Comparison of ENCODE assay signal across 21 mouse cellular contexts in the genomic region with DNA sequence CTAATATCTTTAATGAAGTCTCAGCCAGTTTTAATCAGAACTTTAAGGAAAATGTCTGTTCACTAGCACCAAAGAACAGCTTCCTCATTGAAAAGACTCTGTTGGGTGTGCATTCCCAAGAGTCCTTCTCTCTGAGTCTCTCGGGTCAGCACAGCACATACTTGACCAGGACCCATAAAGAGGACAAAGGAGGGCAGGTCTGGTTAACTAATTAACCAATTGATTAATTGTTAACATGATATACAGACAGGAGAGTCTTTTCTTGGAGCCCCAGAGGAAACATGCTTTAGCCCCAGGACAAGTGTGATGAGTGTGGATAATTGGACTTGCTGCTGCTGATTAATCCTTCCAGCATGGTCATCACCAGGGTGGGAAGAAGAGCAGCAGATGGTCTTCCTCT.
A peak's percentile ranks its signal among the peaks of the same experiment; 100 is the strongest.
DNase-seq lines count a peak whose midpoint lies in the region; ATAC-seq lines count a peak whose summit lies in the region.
"Had no signal": no experiment of that assay in that cellular context is flagged by ENCODE, and none has a peak within 500 bp of the region (broad histone marks: within the 10 kb centered on the region; RNA-seq: fewer than 3 reads in every experiment).

No protein-coding gene starts in this region.

- H3K9ac ChIP-seq in kidney, embryonic 14.5 days (ENCODE audit: low read depth, low read length), result no peak overlapping the region
- H3K9ac ChIP-seq: forebrain, embryonic 13.5 days; forebrain, postnatal 0 days; heart, embryonic 13.5 days had no signal

- H3K36me3 ChIP-seq in kidney, embryonic 14.5 days (ENCODE audit: control insufficient read depth, insufficient read depth, low read length), result no peaks in the 10 kb centered on the region
- H3K36me3 ChIP-seq: embryonic facial prominence, embryonic 10.5 days; G1E; heart, embryonic 13.5 days had no signal

- 0 out of 2 replicates have a peak overlapping the region, but pooled peaks have one; percentile 25 for H3K27ac ChIP-seq in kidney, embryonic 14.5 days (ENCODE audit: low read depth, low read length)
- H3K27ac ChIP-seq: embryonic facial prominence, embryonic 10.5 days; forebrain, embryonic 13.5 days; heart, embryonic 13.5 days had no signal

- H3K4me3 ChIP-seq in kidney, embryonic 14.5 days (ENCODE audit: low read length), result no peak overlapping the region
- H3K4me3 ChIP-seq: embryonic facial prominence, embryonic 10.5 days; forebrain, embryonic 13.5 days; heart, embryonic 13.5 days had no signal

- no peaks in the 10 kb centered on the region for H3K27me3 ChIP-seq in kidney, embryonic 14.5 days (ENCODE audit: control insufficient read depth, insufficient read depth, low read length)
- H3K27me3 ChIP-seq: forebrain, embryonic 13.5 days; heart, embryonic 13.5 days had no signal

- H3K4me2 ChIP-seq in kidney, embryonic 14.5 days (replicated peaks; ENCODE audit: low read depth, low read length), result no peak overlapping the region
- H3K4me2 ChIP-seq: forebrain, embryonic 13.5 days; heart, embryonic 13.5 days had no signal

- 77% methylated on average over 1 of the region's 1 CpGs for WGBS in kidney, embryonic 14.5 days

- H3K4me1 ChIP-seq in kidney, embryonic 14.5 days (ENCODE audit: control insufficient read depth, insufficient read depth, low read length), result no peaks in the 10 kb centered on the region
- H3K4me1 ChIP-seq: heart, embryonic 13.5 days had no signal

- DNase-seq in heart, adult 11 months, result peak; percentile 17
- DNase-seq in heart, adult 8-10 months (ENCODE audit: low spot score), result no peak
- DNase-seq in Muller cell, postnatal 12 days (ENCODE audit: inconsistent ontology term), result peak; percentile 35
- peak; percentile 22 for DNase-seq in kidney, postnatal 14 days
- no peak for DNase-seq in embryo, embryonic 10.5 days (ENCODE audit: low spot score)
- DNase-seq in spleen, postnatal 36 days (ENCODE audit: low spot score in 2 of 2), result no peak
- no peak for DNase-seq in adrenal gland, postnatal 4 days (ENCODE audit: low spot score in 2 of 2)
- DNase-seq: adrenal gland, postnatal 10 days; B cell, adult 2 months; cerebellum, adult 11-12 months; cerebellum, adult 9-10 months; cerebellum, postnatal 36 days; forebrain, postnatal 0 days; gastrocnemius, postnatal 14 days; heart, postnatal 36 days had no signal

- no peaks in the 10 kb centered on the region for H3K9me3 ChIP-seq in kidney, embryonic 14.5 days (ENCODE audit: control insufficient read depth, low read length)
- H3K9me3 ChIP-seq: embryonic facial prominence, embryonic 10.5 days; heart, embryonic 13.5 days had no signal

- ATAC-seq in kidney, embryonic 14.5 days (ENCODE audit: low FRiP score, low TSS enrichment), result no peak; the same call in 1 of the 2 replicates
- ATAC-seq: CD4-positive, CD25-positive, alpha-beta regulatory T cell, adult 4 months; forebrain, embryonic 13.5 days; forebrain, postnatal 0 days had no signal

Comparison
In these comparisons a context has a peak if more than half of its experiments do, and no peak if none do; other contexts are left out.
1. DNase-seq: peak in heart, adult 11 months (single experiment), Muller cell, postnatal 12 days (single experiment) and kidney, postnatal 14 days (single experiment); none in heart, adult 8-10 months (single experiment), embryo, embryonic 10.5 days (single experiment), spleen, postnatal 36 days (0 of 2) and adrenal gland, postnatal 4 days (0 of 2).